Mouse (Mus musculus): ENCODE measurements around the gene Lonrf2. TPM values are rescaled to one million over a fixed set of nuclear protein-coding genes. Genes with fewer than 3 reads are reported as not detected.

Lonrf2 gene
- polyA plus RNA-seq, 1 experiment = not detected

DNA sequence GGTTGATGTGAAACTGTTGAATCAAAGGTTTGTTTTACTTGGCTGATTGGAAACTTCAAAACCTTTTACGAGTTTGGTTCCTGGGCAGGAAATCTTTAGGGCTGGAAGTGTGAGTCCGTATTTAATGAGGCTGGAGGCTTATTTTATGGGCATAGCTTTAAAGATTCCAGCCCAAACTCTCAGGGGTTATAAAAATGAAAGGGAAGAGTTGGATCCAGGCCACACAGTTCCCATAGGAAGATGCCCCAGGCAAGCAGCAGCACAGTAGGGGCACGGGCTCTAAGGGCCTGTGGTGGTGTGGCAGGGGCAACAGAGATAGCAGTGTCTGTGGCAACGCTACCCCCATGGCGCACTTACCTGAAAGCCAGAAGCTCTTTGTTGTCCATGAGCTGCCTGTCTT, 29.7 kb upstream of the Lonrf2 start:
- Histone ChIP-seq H3K4me3 (replicated peaks) (no peak overlapping the region), H3K27me3 (ENCODE audit: control insufficient read depth) (no peaks in the 10 kb centered on the region), H3K4me1 (ENCODE audit: control insufficient read depth) (no peaks in the 10 kb centered on the region), H3K36me3 (ENCODE audit: control insufficient read depth) (no peaks in the 10 kb centered on the region), H3K9me3 (ENCODE audit: control insufficient read depth, low read length) (no peaks in the 10 kb centered on the region)
- TF ChIP-seq TAL1 (IDR thresholded peaks at IDR 0.05; ENCODE audit: low read length) (no peak), GATA1 (IDR thresholded peaks at IDR 0.05; ENCODE audit: low read length) (no peak)

DNA sequence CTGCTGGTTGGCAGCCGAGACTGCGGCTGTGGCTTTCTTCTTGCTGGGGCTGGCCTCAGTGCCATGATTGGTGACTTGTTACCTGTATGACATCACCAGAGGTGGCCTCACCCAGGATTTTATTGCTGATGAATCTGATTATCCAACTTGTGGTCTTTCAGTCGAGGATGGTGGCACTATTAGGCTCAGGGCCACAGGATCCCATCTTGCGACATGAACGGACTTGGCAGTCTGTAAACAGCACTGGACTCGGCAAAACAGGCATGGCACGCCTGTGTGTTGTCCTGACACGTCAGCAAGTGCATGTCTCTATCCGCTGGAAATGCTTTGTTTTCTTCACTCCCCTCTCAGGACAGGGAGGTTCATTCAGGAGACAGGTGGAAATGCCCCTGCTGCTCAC, 27.8 kb upstream of the Lonrf2 start:
- Histone ChIP-seq H3K36me3 (ENCODE audit: control insufficient read depth) (no peaks in the 10 kb centered on the region), H3K4me3 (replicated peaks) (no peak overlapping the region), H3K9me3 (ENCODE audit: control insufficient read depth, low read length) (no peaks in the 10 kb centered on the region), H3K4me1 (ENCODE audit: control insufficient read depth) (no peaks in the 10 kb centered on the region), H3K27me3 (ENCODE audit: control insufficient read depth) (no peaks in the 10 kb centered on the region)
- TF ChIP-seq GATA1 (IDR thresholded peaks at IDR 0.05; ENCODE audit: low read length) (no peak), TAL1 (IDR thresholded peaks at IDR 0.05; ENCODE audit: low read length) (no peak)

DNA sequence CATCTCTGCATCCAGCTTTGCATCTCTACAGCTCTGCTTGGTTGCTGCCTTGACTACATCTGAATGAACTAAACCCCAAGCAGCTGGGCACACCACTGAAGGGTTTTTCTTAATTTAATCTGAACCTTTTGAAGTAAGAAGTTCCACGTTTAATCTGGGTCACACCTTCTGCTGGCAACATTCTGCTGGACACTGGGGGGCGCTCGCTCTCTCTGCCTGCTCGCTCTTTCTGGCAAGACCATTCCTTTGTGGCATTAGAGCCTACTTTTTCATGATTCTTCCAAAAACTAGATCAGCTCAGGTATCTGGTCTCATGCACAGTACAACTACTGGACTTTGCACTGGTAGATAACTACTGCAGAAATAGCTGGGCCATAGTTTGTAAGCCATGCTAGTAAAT, 25.7 kb upstream of the Lonrf2 start:
- H3K36me3 ChIP-seq (ENCODE audit: control insufficient read depth) = no peaks in the 10 kb centered on the region
- H3K4me1 ChIP-seq (ENCODE audit: control insufficient read depth) = no peaks in the 10 kb centered on the region
- no peaks in the 10 kb centered on the region for H3K9me3 ChIP-seq (ENCODE audit: control insufficient read depth, low read length)
- TF ChIP-seq TAL1 (IDR thresholded peaks at IDR 0.05; ENCODE audit: low read length) (no peak), GATA1 (IDR thresholded peaks at IDR 0.05; ENCODE audit: low read length) (no peak)
- no peak overlapping the region for H3K4me3 ChIP-seq (replicated peaks)
- H3K27me3 ChIP-seq (ENCODE audit: control insufficient read depth) = no peaks in the 10 kb centered on the region

DNA sequence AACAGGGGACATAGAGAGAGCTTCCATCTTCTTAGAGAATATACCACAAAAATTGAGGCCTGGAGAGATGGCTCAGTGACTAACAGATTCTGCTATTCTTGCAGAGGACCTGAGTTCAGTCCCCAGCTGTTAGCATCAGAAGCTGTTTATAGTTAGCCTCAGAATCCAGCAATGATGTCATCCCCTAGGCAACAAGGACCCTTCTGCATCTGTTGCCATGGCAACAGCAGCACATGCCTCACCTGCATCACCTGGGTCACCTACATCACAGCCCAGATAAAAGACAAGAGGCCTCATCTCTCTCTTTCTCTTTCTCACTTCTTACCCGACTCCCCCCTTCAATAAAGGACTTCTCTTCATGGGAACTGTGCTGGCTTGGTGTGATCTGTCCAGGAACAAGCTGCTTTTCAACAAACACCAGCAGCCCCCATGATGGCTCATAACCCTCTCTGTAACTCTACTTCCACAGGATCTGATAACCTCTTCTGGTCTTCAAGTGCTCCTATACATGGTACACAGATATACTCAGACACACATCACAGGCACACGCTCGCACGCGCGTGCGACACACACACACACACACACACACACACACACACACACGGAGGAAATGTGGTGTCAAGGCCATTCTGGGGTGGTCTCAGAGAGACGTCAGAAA, 24.5 kb upstream of the Lonrf2 start:
- Histone ChIP-seq H3K4me3 (replicated peaks) (no peak overlapping the region), H3K4me1 (ENCODE audit: control insufficient read depth) (no peaks in the 10 kb centered on the region), H3K36me3 (ENCODE audit: control insufficient read depth) (no peaks in the 10 kb centered on the region), H3K27me3 (ENCODE audit: control insufficient read depth) (no peaks in the 10 kb centered on the region), H3K9me3 (ENCODE audit: control insufficient read depth, low read length) (no peaks in the 10 kb centered on the region)
- TF ChIP-seq GATA1 (IDR thresholded peaks at IDR 0.05; ENCODE audit: low read length) = no peak
- TF ChIP-seq TAL1 (IDR thresholded peaks at IDR 0.05; ENCODE audit: low read length) = no peak

DNA sequence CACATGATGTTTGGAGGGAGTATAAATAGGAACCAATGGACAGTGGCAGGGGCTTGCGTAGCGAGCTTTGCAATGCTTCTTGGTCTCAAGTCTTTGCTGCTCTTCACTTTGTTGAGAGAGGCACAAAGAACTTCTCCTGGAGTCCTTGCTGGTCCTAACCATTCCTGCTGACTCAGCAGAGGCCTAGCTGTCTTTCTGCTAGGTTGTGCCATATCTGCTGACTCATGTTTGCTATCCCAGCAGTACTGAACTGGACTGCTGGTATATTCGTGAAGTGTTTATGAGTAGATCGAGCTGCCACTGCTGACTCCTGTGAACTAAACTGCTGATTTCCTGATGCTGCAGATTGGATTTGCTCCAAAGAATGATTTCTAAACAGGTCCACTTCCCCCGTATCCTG, 23.7 kb upstream of the Lonrf2 start:
- H3K4me1 ChIP-seq (ENCODE audit: control insufficient read depth) = no peaks in the 10 kb centered on the region
- TF ChIP-seq TAL1 (IDR thresholded peaks at IDR 0.05; ENCODE audit: low read length) (no peak), GATA1 (IDR thresholded peaks at IDR 0.05; ENCODE audit: low read length) (no peak)
- H3K9me3 ChIP-seq (ENCODE audit: control insufficient read depth, low read length) = no peaks in the 10 kb centered on the region
- no peaks in the 10 kb centered on the region for H3K27me3 ChIP-seq (ENCODE audit: control insufficient read depth)
- no peaks in the 10 kb centered on the region for H3K36me3 ChIP-seq (ENCODE audit: control insufficient read depth)
- no peak overlapping the region for H3K4me3 ChIP-seq (replicated peaks)

DNA sequence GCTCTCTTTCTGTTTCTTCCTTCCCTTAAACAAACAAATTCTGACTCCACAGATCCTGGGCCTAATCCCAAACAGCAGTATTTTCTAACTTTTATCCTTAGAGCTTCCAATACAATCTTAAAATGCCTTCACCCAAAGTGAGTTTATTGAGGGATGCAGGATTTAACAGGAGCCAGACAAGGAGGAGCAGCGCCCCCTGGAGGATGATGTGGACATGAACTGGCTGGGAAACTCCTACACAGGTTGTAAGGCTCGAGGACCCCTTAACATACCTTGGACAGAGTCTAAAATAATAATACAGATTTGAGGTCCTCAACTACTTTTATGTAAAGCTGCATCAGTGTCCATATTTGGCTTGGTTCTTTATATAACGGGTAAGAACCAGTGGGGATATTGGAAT, 19.7 kb upstream of the Lonrf2 start:
- Histone ChIP-seq H3K4me1 (ENCODE audit: control insufficient read depth) (no peaks in the 10 kb centered on the region), H3K4me3 (replicated peaks) (no peak overlapping the region), H3K36me3 (ENCODE audit: control insufficient read depth) (no peaks in the 10 kb centered on the region), H3K27me3 (ENCODE audit: control insufficient read depth) (no peaks in the 10 kb centered on the region), H3K9me3 (ENCODE audit: control insufficient read depth, low read length) (no peaks in the 10 kb centered on the region)
- TF ChIP-seq GATA1 (IDR thresholded peaks at IDR 0.05; ENCODE audit: low read length) (no peak), TAL1 (IDR thresholded peaks at IDR 0.05; ENCODE audit: low read length) (no peak)

DNA sequence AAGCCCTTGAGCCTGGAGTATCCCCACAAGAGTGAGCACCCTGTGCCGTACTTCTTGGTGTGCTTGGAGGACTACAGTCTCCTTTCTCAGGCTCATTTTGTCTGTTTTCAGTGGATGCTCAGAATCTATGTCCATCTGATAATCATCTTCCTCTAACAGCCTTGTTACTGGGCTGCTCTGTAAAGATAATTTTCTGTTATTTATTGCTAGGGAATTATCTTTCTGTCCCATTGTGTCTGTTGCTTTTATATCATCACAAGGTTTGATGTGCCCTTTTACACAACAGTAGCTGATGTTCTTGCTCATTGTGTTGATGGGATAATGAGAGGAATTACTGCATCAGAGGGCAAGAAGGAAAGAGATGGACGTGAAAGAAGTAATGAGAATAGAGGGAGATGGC, 15.7 kb upstream of the Lonrf2 start:
- H3K27me3 ChIP-seq (ENCODE audit: control insufficient read depth) = no peaks in the 10 kb centered on the region
- no peaks in the 10 kb centered on the region for H3K4me1 ChIP-seq (ENCODE audit: control insufficient read depth)
- H3K4me3 ChIP-seq (replicated peaks) = no peak overlapping the region
- TF ChIP-seq GATA1 (IDR thresholded peaks at IDR 0.05; ENCODE audit: low read length) (no peak), TAL1 (IDR thresholded peaks at IDR 0.05; ENCODE audit: low read length) (no peak)
- no peaks in the 10 kb centered on the region for H3K36me3 ChIP-seq (ENCODE audit: control insufficient read depth)
- H3K9me3 ChIP-seq (ENCODE audit: control insufficient read depth, low read length) = no peaks in the 10 kb centered on the region

DNA sequence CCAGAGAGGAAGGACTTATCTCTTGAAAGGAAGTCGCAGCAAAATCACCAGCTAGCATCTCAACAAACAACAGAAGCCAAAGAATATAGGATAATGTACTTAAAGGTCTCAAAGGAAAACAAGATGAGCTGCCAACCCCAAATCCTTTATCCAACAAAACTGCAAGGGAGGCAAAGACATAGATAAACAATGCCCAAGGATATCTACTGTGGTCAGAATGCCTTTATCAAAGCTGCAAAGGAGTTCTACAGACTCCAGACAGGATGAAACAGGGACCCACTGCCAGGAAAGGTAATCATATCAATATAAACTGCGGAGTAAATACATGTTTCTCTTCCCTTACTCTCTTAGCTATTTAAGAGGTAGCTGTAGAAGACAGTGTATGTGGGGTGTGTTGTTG, 14.1 kb upstream of the Lonrf2 start:
- Histone ChIP-seq H3K4me3 (replicated peaks) (no peak overlapping the region), H3K4me1 (ENCODE audit: control insufficient read depth) (no peaks in the 10 kb centered on the region), H3K27me3 (ENCODE audit: control insufficient read depth) (no peaks in the 10 kb centered on the region), H3K36me3 (ENCODE audit: control insufficient read depth) (no peaks in the 10 kb centered on the region), H3K9me3 (ENCODE audit: control insufficient read depth, low read length) (no peaks in the 10 kb centered on the region)
- TF ChIP-seq TAL1 (IDR thresholded peaks at IDR 0.05; ENCODE audit: low read length) = no peak
- TF ChIP-seq GATA1 (IDR thresholded peaks at IDR 0.05; ENCODE audit: low read length) = no peak

DNA sequence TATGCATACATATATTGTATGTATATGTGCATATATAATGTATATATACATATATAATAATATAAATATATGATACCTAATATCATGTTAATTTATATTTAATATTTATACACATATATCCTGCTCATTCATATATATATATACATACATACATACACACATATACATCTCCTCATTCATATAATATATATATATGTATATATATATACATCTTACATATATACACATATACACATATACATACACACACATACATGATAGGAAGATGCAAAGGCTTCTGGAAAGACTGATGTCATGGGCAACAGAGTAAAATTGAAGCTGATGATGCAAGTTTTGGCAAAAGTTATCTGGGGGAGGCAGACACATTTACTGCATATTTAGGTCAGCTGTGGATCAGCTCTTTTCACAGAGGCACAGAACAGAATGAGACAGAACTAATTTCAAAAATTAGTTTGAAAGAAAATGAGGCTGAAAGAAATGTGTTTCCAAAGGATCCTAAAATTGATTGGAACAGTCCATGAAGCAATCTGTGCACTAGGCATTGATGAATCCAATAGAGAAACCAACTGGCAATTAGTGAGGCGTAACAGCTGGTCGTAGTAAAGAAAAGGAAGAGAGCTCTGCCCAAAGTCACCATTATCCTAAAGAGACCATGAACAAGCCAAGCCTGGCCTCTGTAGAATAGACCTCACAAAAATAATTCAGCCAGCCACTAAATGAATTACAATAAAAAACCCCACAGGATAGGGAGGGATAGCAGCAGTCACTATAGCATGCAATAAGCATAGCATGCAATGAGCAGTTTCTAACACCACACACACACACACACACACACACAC, 12.2 kb upstream of the Lonrf2 start:
- Histone ChIP-seq H3K27me3 (ENCODE audit: control insufficient read depth) (no peaks in the 10 kb centered on the region), H3K36me3 (ENCODE audit: control insufficient read depth) (no peaks in the 10 kb centered on the region), H3K4me3 (replicated peaks) (no peak overlapping the region), H3K9me3 (ENCODE audit: control insufficient read depth, low read length) (no peaks in the 10 kb centered on the region), H3K4me1 (ENCODE audit: control insufficient read depth) (no peaks in the 10 kb centered on the region)
- TF ChIP-seq TAL1 (IDR thresholded peaks at IDR 0.05; ENCODE audit: low read length) = no peak
- TF ChIP-seq GATA1 (IDR thresholded peaks at IDR 0.05; ENCODE audit: low read length) = no peak
